Mouse (Mus musculus) erythroid progenitor cell, adult 5-6 weeks (primary cell): ENCODE results near the gene Ccdc137. TPM values are rescaled to one million over a fixed set of nuclear protein-coding genes. Genes with fewer than 3 reads are reported as not detected.

Experiments
- ATAC-seq: replicated peaks from 2 replicates; pipeline ENCODE4 v1.8.0; 2016; ENCODE audit warnings: moderate number of reproducible peaks, mild to moderate bottlenecking, moderate TSS enrichment, inconsistent platforms; ENCODE audit not compliant: poor library complexity, low FRiP score, severe bottlenecking
- total RNA-seq, 2 experiments: library from RNA; stranded (forward) in 1 of 2; stranded (reverse) in 1 of 2; fragments of 150-400 nt in 1 of 2; fragments of 186-747, 209-891 nt in 1 of 2; gene quantifications; 2 replicates each; pipeline versions ENCODE4 v1.2.3 to v1.2.4; 2015 to 2017; ENCODE audit warnings: low replicate concordance in 2 of 2

Ccdc137 gene
- total RNA-seq, 2 experiments from 2014 or later, result 24.0 to 26.8 TPM

- ATAC-seq, result peak; percentile 37
Measured at GRCm38 (mm10) chr11:120457370-120457769, 545 bp upstream of the Ccdc137 start.

- ATAC-seq, result no peak
Measured at GRCm38 (mm10) chr11:120458847-120459597, 1.1 kb downstream of the Ccdc137 start.

GRCm38 (mm10) chr11:120463536-120463935 lies 5.6 kb downstream of the Ccdc137 start:
- no peak for ATAC-seq

GRCm38 (mm10) chr11:120464365-120464764 lies 6.5 kb downstream of the Ccdc137 start:
- no peak for ATAC-seq

GRCm38 (mm10) chr11:120465521-120465920 lies 7.6 kb downstream of the Ccdc137 start:
- no peak for ATAC-seq

- peak; percentile 96 for ATAC-seq
Measured at GRCm38 (mm10) chr11:120467051-120467735, 9.3 kb downstream of the Ccdc137 start, which contains the start of gene Arl16. TSS of gene Arl16 (minus strand) at chr11:120467607.

- no peak; the same call in 1 of the 2 replicates for ATAC-seq
Measured at GRCm38 (mm10) chr11:120467736-120468092, 9.8 kb downstream of the Ccdc137 start.

GRCm38 (mm10) chr11:120472052-120472451 lies 14.1 kb downstream of the Ccdc137 start:
- ATAC-seq, result no peak

- no peak for ATAC-seq
Measured at GRCm38 (mm10) chr11:120483448-120483934, 25.6 kb downstream of the Ccdc137 start.

GRCm38 (mm10) chr11:120484265-120484981 lies 26.5 kb downstream of the Ccdc137 start, which contains the start of gene Mrpl12:
TSS of gene Mrpl12 (plus strand) at chr11:120484613.
- peak; percentile 86 for ATAC-seq

GRCm38 (mm10) chr11:120485251-120485650 lies 27.3 kb downstream of the Ccdc137 start:
- ATAC-seq, result no peak

GRCm38 (mm10) chr11:120488516-120488915 lies 30.6 kb downstream of the Ccdc137 start:
- ATAC-seq, result no peak

- ATAC-seq, result peak; percentile 50
Measured at GRCm38 (mm10) chr11:120489054-120489761, 31.3 kb downstream of the Ccdc137 start.

- no peak for ATAC-seq
Measured at GRCm38 (mm10) chr11:120490291-120491046, 32.6 kb downstream of the Ccdc137 start.

GRCm38 (mm10) chr11:120491317-120492023 lies 33.6 kb downstream of the Ccdc137 start, which contains the start of gene Slc25a10:
TSS of gene Slc25a10 (plus strand) at chr11:120491840.
- peak; percentile 85 for ATAC-seq

- peak; percentile 57 for ATAC-seq
Measured at GRCm38 (mm10) chr11:120492024-120492877, 34.3 kb downstream of the Ccdc137 start.

GRCm38 (mm10) chr11:120492878-120493203 lies 34.9 kb downstream of the Ccdc137 start:
- no peak for ATAC-seq
